Mouse (Mus musculus) layer of hippocampus, adult 18-20 months (tissue): Measurements from ENCODE around the gene Fam71f1. TPM values are rescaled to one million over a fixed set of nuclear protein-coding genes. Genes with fewer than 3 reads are reported as not detected.

Source experiments
- DNase-seq, 2 experiments: peaks; one replicate each; pipeline ENCODE4 v3.0.0; 2022; ENCODE audit warnings: low spot score in 2 of 2
- long read RNA-seq: library from polyadenylated mRNA; stranded (forward); transcript quantifications from one replicate; pipeline ENCODE4 v2.0.0, GENCODE M21; 2021
- total RNA-seq, 2 experiments: library from RNA; stranded (reverse); gene quantifications; 2 replicates each; pipeline ENCODE4 v1.2.3; 2021

Fam71f1 gene
- total RNA-seq, result not detected
- long read RNA-seq, result 0 reads

DNA sequence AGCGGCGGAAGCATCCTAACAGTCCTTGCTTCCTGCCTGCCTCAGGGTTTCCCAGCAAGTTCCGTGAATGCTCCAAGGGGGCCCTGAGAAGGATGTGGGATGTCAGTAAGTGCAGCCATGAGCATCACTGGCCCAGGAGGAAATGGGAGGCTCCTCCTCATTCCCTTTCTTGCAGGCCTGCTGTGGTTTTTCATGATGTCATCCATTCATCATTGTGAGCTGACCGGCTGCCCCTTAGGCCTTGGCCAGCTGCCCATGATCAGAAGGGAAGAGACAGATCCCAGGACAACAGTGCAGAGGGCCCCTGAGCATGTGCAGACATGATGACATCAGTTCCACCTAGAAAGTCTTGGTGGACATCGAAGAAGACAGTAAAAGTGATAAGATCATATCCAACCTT, at the start of gene Fam71f1:
Fam71f1 (plus strand) TSS at position 262 of the 400 bp plus-strand sequence.
- no peak for DNase-seq

GRCm38 (mm10) chr6:29270961-29271360, 48.0 kb upstream of the Fam71f1 start:
- no peak for DNase-seq

GRCm38 (mm10) chr6:29272312-29273072, 46.4 kb upstream of the Fam71f1 start, which contains the start of gene Hilpda:
Hilpda (plus strand) TSS chr6:29272488.
- peak; percentile 82 to 90 for DNase-seq

DNA sequence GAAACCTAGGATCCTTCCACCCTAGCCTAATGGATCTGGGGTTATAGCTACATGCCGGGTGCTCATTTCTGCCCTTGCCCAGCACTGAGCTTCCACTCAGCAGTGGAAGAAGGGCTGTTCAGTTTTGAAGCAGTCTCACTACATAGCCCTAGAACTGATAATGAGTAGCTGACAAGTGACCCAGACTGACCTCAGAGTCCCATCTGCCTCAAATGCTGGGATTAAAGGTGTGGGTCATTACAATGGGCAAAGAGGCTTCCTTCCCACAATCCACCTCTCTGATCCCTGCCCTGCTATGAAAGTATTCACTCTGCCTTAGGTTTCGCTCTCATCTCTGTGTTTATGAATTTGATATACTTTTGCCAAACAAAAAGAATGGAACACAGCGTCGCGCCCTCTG, 42.2 kb upstream of the Fam71f1 start:
- no peak for DNase-seq

DNA sequence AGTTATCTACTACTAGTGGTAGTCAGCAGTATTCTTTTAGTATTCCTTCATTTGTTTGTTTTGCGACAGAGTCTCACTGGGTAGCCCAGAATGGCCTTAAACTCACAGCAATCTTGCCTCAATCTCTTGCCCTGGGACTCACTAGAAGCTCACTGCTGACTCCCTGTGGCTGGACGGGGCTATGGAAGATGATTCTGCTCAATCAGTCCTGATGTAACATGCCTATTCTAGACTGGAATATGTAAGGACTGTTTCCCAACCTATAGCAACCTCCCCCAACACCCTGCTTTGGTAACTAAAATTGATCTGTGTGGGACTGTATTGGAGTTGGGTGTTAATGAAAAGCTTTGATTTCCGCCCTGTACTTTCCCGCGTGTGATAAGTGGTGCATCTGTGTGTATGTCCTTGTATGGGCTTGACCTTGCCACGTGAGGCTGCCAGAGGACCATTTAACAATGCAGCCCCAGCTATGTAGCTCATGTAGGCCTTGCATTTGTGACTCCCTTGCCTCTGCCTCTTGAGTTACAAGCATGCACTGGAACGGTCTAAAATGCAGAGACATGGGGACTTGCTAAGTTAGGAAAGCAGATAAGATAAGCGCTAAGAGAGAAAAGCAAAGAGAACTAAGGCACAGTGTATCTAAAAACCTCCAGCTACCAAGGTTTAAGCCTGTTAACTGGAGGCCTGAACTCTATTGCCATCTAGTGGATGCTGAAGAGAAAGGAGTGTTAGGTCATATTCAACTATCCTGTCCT, 40.2 kb upstream of the Fam71f1 start:
- DNase-seq, result peak in 1 of 2 experiments; percentile 68

DNA sequence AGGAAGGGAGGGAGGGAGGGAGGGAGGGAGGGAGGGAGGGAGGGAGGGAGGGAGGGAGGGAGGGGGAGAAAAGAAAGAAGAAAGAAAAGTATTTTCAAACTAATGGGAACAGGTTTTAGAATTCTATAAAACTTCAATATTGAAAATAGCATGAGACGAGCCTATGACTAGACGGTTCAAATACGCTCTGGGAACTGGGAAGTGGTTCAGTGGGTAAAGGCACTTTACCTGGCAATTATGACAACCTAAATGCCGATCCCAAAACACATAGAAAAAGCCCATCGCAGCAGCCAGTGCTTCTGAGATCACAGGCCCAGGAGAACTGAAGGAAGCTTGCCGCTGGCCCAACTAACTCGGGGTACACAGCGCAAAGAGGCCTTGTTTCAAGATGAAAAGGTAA, 39.6 kb upstream of the Fam71f1 start, which contains the start of gene Fam71f2:
Fam71f2 (plus strand) TSS at position 301 of the 400 bp plus-strand sequence.
- no peak for DNase-seq

GRCm38 (mm10) chr6:29280671-29281070, 38.3 kb upstream of the Fam71f1 start:
- no peak for DNase-seq

DNA sequence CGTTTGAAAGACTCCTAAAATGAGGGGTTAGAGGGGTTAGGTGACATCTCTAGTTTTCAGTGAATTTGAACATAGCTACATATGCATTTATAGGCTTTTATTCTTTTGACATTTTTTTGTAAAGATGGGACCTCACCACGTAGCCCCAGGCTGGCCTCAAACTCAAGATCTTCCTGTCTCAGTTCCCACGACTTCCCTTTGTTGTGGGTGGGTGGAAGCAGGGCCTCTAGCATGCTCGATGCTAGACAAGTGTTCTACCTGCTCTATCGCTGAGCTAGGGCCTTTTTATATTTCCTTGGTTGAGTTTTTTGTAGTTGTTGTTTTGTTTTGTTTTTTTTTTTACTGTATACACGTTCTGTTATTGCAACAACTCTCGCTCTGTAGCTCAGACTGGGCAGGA, 32.1 kb upstream of the Fam71f1 start:
- no peak for DNase-seq

DNA sequence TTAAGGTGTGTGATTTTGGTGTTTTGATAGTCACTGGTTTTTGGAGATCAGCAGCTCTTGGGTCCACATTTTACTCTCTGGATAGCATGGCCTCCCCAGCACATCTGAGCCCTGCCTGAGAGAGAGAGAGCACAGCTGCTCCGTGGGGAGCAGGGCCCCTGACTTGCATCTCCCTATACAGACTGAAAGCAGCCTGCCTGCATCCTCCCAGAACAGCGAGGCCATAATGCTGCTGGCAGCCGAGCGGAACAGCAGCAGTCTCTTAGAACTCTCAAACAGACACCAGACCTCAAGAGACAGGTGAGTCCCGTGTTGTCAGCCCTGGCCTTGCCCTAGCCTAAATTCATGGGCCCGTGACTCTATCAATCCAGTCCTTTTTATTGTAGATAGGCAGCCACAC, 31.5 kb upstream of the Fam71f1 start:
- no peak for DNase-seq

GRCm38 (mm10) chr6:29287944-29288343, 31.0 kb upstream of the Fam71f1 start:
- no peak for DNase-seq

DNA sequence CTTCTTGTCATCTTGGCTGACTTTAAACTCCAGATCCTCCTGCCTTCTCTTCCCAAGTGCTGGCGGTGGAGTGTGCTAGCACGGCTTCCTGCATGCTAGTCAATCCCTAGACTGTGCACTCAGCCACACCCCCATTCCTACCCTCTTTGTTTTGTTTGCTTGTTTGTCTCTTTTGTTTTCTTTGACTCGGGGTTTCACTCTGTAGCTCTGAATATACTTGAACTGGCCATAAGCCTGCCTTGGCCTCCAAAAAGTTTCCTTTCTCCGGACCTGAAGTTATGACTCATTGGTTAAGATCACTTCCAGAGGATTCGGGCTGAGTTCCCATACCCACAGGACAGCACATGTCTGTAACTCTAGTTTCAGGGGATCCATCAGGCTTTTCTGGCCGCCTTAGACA, 30.3 kb upstream of the Fam71f1 start:
- no peak for DNase-seq

DNA sequence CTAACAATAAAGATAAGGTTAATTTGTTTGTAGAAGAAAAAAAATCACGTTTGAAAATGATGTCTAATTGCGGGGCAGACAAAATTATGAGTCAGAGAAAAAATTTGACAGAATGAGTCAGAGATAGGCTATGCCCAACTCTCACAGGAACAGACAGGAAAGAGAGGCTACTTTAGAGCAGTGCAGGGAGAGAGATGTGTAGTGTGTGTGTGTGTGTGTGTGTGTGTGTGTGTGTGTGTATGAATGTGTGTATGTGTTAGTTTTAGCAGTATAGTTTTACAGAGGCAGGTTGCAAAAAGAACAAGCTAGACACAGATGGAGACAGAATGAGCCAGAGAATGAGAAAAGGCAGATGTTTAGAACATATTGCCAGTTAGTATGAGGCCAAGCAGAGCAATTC, 19.8 kb upstream of the Fam71f1 start:
- no peak for DNase-seq

DNA sequence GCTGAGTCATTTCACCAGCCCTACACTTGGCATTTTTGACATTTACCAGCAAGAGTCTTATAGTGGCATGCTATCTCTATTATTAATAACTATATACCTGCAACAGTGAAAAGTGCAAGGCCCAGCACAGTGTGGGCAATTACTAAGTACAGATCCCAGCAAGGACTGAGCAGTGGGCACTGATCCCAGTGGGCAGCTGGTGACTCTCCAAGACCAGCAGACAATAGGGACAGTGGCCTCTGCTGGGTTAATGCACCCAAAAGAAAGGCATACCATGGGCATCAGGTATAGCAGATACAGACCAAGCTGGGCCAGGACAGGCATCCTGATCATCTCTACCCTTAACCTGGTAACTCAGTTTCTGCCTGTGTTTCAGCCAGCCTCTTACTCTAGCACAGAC, 15.7 kb upstream of the Fam71f1 start:
- DNase-seq, result no peak

DNA sequence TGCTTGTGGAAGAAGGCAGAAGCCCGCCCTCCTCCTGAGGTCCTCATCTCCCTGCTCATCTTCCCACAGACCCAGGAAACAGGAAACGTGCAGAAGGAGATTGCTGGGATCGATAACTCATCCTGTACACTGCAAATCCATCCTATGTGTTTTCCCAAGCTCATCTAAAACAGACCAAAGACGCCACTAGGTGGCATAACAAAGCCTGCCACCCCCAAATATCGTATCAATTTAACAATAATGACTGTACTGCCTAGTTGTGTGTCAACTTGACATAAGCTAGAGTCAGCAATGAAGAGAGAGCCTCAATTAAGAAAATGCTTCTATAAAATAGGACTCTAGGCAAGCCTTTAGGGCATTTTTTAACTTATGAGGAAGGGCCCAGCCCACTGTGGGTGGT, 15.2 kb upstream of the Fam71f1 start:
- no peak for DNase-seq

DNA sequence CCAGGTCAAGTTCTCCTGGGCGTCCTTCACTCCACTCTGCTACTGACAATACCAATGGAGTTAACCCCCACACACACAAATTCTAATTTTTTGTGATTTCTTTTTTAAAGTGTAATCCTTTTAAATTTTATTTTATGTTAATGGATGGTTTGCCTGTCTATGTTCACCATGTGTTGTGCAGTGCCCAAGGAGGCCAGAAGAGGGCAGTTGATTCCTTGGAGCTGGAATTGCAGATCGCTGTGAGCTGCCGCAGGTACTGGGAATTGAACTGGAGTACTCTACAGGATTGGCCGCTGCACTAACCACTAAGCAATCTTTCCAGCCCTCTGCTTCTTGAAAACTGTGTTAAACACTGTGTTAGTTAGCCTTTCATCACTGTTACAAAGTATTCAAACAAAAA, 13.5 kb upstream of the Fam71f1 start:
- DNase-seq, result no peak

DNA sequence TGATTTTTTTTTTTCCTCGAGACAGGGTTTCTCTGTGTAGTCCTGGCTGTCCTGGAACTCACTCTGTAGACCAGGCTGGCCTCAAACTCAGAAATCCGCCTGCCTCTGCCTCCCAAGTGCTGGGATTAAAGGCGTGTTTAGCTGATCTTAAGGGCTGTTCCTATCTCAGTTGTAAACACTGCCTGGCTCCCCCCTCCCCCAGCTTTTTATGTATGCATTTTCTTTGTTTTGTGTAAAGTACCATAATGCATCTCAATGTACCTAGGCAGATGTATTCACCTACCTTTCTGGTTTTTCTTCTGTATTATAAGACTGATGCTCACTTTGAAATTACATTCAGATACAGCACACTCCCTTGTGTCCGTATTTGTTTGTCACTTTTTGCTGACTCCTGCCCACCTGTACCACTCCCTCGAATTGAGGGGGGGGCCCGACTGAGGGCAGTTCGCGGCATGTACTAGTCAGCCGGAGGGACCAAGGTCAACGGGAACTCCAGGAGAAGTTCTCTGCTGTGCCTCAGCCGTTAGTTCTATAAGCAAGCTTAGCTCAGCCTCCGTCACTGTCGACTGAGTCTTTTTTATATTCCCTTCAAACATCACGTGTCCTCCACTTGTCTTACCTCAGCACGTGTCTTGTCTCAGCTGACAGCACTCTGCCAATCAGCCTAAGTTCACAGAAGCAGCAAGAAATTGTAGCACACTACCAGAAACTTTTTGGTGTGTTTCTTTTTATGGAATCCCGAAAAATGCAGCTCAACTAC, 9.9 kb upstream of the Fam71f1 start:
- no peak for DNase-seq

- no peak for DNase-seq
Observed at GRCm38 (mm10) chr6:29313690-29314202, 5.2 kb upstream of the Fam71f1 start.

DNA sequence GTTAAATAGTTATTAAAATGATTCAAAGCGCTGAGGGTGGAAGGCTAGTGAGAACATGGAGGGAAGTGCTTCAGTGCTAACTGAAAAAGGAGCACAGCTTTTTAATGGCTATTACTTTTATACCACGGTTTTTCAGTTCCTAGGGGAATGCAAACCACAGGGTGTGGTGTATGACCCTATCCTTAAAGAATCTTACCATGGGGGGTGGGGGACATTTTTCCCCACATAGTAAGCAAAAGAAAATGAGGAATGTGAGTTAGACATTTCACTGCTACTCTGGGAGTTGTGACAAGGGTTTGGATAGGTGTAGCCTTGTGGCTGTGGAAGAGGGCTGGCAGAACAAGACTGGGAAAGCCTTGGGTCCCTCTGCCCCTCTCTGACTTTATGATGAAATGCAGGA, 1.7 kb upstream of the Fam71f1 start:
- DNase-seq, result no peak

GRCm38 (mm10) chr6:29317941-29318340, 999 bp upstream of the Fam71f1 start:
- DNase-seq, result peak in 1 of 2 experiments; percentile 2

GRCm38 (mm10) chr6:29321586-29321985, 2.6 kb downstream of the Fam71f1 start:
- DNase-seq, result no peak

DNA sequence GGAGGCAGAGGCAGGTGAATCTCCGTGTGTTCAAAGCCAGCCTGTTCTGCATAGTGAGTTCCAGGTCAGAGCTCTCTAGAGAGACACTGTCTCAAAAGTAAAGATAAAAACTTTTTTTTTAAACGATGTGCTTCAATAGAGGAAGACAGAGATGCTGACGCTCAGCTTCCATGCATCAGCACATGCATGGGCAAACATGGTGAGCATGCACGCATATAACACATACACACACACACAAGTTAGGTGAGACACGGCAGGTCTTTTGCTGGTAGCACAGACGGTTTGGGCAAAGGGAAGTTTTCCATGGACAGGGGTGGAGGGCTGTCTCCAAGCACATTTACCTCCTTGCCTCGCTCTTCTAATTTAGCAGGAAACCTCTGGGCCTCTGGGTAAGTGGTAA, 3.2 kb downstream of the Fam71f1 start:
- no peak for DNase-seq

GRCm38 (mm10) chr6:29322735-29323134, 3.8 kb downstream of the Fam71f1 start:
- no peak for DNase-seq
